Mouse (Mus musculus): Measurements from ENCODE around the gene Gm13083. TPM values are rescaled to one million over a fixed set of nuclear protein-coding genes. Genes with fewer than 3 reads are reported as not detected.

Gm13083 gene
- not detected in 4 replicates for total RNA-seq (2023)

GRCm38 (mm10) chr4:143614703-143615102 is at the start of gene Gm13083:
Gene Gm13083 (plus strand): TSS chr4:143615003.

GRCm38 (mm10) chr4:143657146-143657545 is 42.3 kb downstream of the Gm13083 start, which contains the start of gene Gm13088:
Gene Gm13088 (minus strand): TSS chr4:143657246.

Other genes starting within 250 kb of the Gm13083 start
- gene Pramel1, start 220.6 kb upstream of the Gm13083 start, total RNA-seq (2023), result not detected in 4 replicates
- 64.5 to 79.0 TPM (median 66.2 TPM) in 4 replicates for gene Pramef8, start 202.6 kb upstream of the Gm13083 start, total RNA-seq (2023)
- gene Oog4, start 164.7 kb upstream of the Gm13083 start, total RNA-seq (2023), result not detected in 4 replicates
- gene Gm13043, start 103.7 kb upstream of the Gm13083 start, total RNA-seq (2023), result not detected in 4 replicates
- gene Gm13040, start 79.0 kb upstream of the Gm13083 start, total RNA-seq (2023), result not detected in 4 replicates
- not detected in 4 replicates for gene BC080695, start 63.3 kb upstream of the Gm13083 start, total RNA-seq (2023)
- not detected in 4 replicates for gene Gm13057, start 63.3 kb upstream of the Gm13083 start, total RNA-seq (2023)
- gene Gm13088, start 42.2 kb downstream of the Gm13083 start, total RNA-seq (2023), result not detected in 4 replicates
- gene Gm13089, start 87.7 kb downstream of the Gm13083 start, total RNA-seq (2023), result not detected in 4 replicates
- gene Gm13078, start 104.5 kb downstream of the Gm13083 start, total RNA-seq (2023), result not detected in 4 replicates
- gene Gm13023, start 174.3 kb downstream of the Gm13083 start, total RNA-seq (2023), result not detected in 4 replicates
- gene Gm13084, start 201.1 kb downstream of the Gm13083 start, total RNA-seq (2023), result not detected in 4 replicates
- gene Gm13103, start 231.5 kb downstream of the Gm13083 start, total RNA-seq (2023), result not detected in 4 replicates

All from B cell, adult 62 days (primary cell).